Comparison of ENCODE assay signal across 30 mouse cellular contexts in genomic region chr14:29561122-29561834, GRCm38 (mm10).
DNase-seq lines count a peak whose midpoint lies in the region; ATAC-seq and TF ChIP-seq lines count a peak whose summit lies in the region.
"Had no signal": no experiment of that assay in that cellular context is flagged by ENCODE, and none has a peak within 500 bp of the region (broad histone marks: within the 10 kb centered on the region; RNA-seq: fewer than 3 reads in every experiment).

No protein-coding gene starts in this region.

- no peaks in the 10 kb centered on the region for H3K36me3 ChIP-seq in kidney, postnatal 0 days (ENCODE audit: insufficient read depth, low read length)
- no peaks in the 10 kb centered on the region for H3K36me3 ChIP-seq in limb, embryonic 10.5 days
- H3K36me3 ChIP-seq in neural tube, embryonic 14.5 days (ENCODE audit: control insufficient read depth, insufficient read depth, low read length) = no peaks in the 10 kb centered on the region
- H3K36me3 ChIP-seq: embryonic facial prominence, embryonic 13.5 days; forebrain, embryonic 10.5 days; forebrain, embryonic 15.5 days; heart, embryonic 10.5 days; heart, embryonic 15.5 days; limb, embryonic 13.5 days; liver, embryonic 13.5 days had no signal

- no peak overlapping the region for H3K4me3 ChIP-seq in kidney, postnatal 0 days (replicated peaks; ENCODE audit: low read depth, low read length)
- no peak overlapping the region for H3K4me3 ChIP-seq in brown adipose tissue, adult 24 weeks (ENCODE audit: insufficient read depth, low read depth, low read length)
- no peak overlapping the region for H3K4me3 ChIP-seq in limb, embryonic 10.5 days
- no peak overlapping the region for H3K4me3 ChIP-seq in neural tube, embryonic 14.5 days (ENCODE audit: low read depth, low read length)
- H3K4me3 ChIP-seq: embryonic facial prominence, embryonic 13.5 days; forebrain, embryonic 10.5 days; forebrain, embryonic 15.5 days; heart, embryonic 10.5 days; heart, embryonic 15.5 days; limb, embryonic 13.5 days; liver, embryonic 13.5 days had no signal

- H3K27me3 ChIP-seq in kidney, postnatal 0 days (ENCODE audit: insufficient read depth, low read length) = no peaks in the 10 kb centered on the region
- no peaks in the 10 kb centered on the region for H3K27me3 ChIP-seq in limb, embryonic 10.5 days (ENCODE audit: low read depth, poor library complexity, severe bottlenecking)
- no peaks in the 10 kb centered on the region for H3K27me3 ChIP-seq in neural tube, embryonic 14.5 days (ENCODE audit: control insufficient read depth, insufficient read depth, low read length)
- H3K27me3 ChIP-seq: embryonic facial prominence, embryonic 13.5 days; forebrain, embryonic 15.5 days; heart, embryonic 15.5 days; limb, embryonic 13.5 days; liver, embryonic 13.5 days had no signal

- peak; percentile 4 for DNase-seq in kidney, postnatal 0 days (ENCODE audit: low spot score)
- no peak for DNase-seq in kidney, postnatal 4 days
- DNase-seq in limb, embryonic 10.5 days (ENCODE audit: low spot score) = no peak
- DNase-seq in spleen, postnatal 36 days (ENCODE audit: low spot score in 2 of 2) = no peak
- DNase-seq: adrenal gland, adult 8-10 months; B cell, adult 2 months; cerebellum, adult 18-20 months; cerebellum, postnatal 10 days; kidney, adult 8-10 months; kidney, postnatal 10 days; layer of hippocampus, adult 9-11 months; liver, embryonic 13.5 days; lung, adult 18-20 months; lung, postnatal 10 days; midbrain, embryonic 14.5 days; spleen, adult 18-20 months; thymus, adult 18-20 months; thymus, postnatal 25 days had no signal

- no peak for TF ChIP-seq CTCF in kidney, postnatal 0 days (IDR thresholded peaks at IDR 0.05; ENCODE audit: low read depth)

- no peaks in the 10 kb centered on the region for H3K4me1 ChIP-seq in kidney, postnatal 0 days (replicated peaks; ENCODE audit: insufficient read depth, low read length)
- peaks cover 4% of the 10 kb centered on the region; the same call in 1 of the 2 replicates for H3K4me1 ChIP-seq in brown adipose tissue, adult 24 weeks (ENCODE audit: control insufficient read depth, insufficient read depth, insufficient read length, low read length)
- H3K4me1 ChIP-seq in limb, embryonic 10.5 days = peaks cover 22% of the 10 kb centered on the region
- peaks cover 10% of the 10 kb centered on the region for H3K4me1 ChIP-seq in neural tube, embryonic 14.5 days (ENCODE audit: control insufficient read depth, insufficient read depth, low read length)
- H3K4me1 ChIP-seq: embryonic facial prominence, embryonic 13.5 days; heart, embryonic 10.5 days; heart, embryonic 15.5 days; liver, embryonic 13.5 days had no signal

- no peak overlapping the region for H3K9ac ChIP-seq in kidney, postnatal 0 days (ENCODE audit: low read depth, low read length)
- no peak overlapping the region for H3K9ac ChIP-seq in neural tube, embryonic 14.5 days (replicated peaks; ENCODE audit: low read depth, low read length)
- H3K9ac ChIP-seq: embryonic facial prominence, embryonic 13.5 days; forebrain, embryonic 15.5 days; heart, embryonic 15.5 days; limb, embryonic 13.5 days; liver, embryonic 13.5 days had no signal

- no peak overlapping the region for H3K27ac ChIP-seq in kidney, postnatal 0 days
- peak overlapping the region; percentile 85 for H3K27ac ChIP-seq in brown adipose tissue, adult 24 weeks (replicated peaks; ENCODE audit: low read depth, low read length)
- H3K27ac ChIP-seq in limb, embryonic 10.5 days = 0 out of 2 replicates have a peak overlapping the region, but pooled peaks have one; percentile 42
- H3K27ac ChIP-seq in neural tube, embryonic 14.5 days (ENCODE audit: low read depth, low read length) = peak overlapping the region; percentile 41; the same call in 1 of the 2 replicates
- H3K27ac ChIP-seq: embryonic facial prominence, embryonic 13.5 days; forebrain, embryonic 10.5 days; forebrain, embryonic 15.5 days; heart, embryonic 10.5 days; heart, embryonic 15.5 days; limb, embryonic 13.5 days; liver, embryonic 13.5 days; macrophage; stomach, postnatal 0 days had no signal

- H3K4me2 ChIP-seq in kidney, postnatal 0 days (ENCODE audit: low read length) = no peak overlapping the region
- no peak overlapping the region for H3K4me2 ChIP-seq in neural tube, embryonic 14.5 days (ENCODE audit: low read depth, low read length)
- H3K4me2 ChIP-seq: embryonic facial prominence, embryonic 13.5 days; forebrain, embryonic 15.5 days; heart, embryonic 15.5 days; limb, embryonic 13.5 days; liver, embryonic 13.5 days had no signal

- H3K9me3 ChIP-seq in kidney, postnatal 0 days (replicated peaks; ENCODE audit: low read length) = no peaks in the 10 kb centered on the region
- no peaks in the 10 kb centered on the region for H3K9me3 ChIP-seq in limb, embryonic 10.5 days (replicated peaks)
- no peaks in the 10 kb centered on the region for H3K9me3 ChIP-seq in neural tube, embryonic 14.5 days (ENCODE audit: control insufficient read depth, low read length)
- H3K9me3 ChIP-seq: embryonic facial prominence, embryonic 13.5 days; forebrain, embryonic 10.5 days; forebrain, embryonic 15.5 days; heart, embryonic 10.5 days; heart, embryonic 15.5 days; limb, embryonic 13.5 days; liver, embryonic 13.5 days had no signal

- no peak for ATAC-seq in kidney, postnatal 0 days (replicated peaks; ENCODE audit: low FRiP score, low read depth)
- peak; percentile 56; the same call in 1 of the 2 replicates for ATAC-seq in neural tube, embryonic 14.5 days (ENCODE audit: low read depth)
- ATAC-seq in granulocyte monocyte progenitor cell, adult 5-6 weeks (replicated peaks; ENCODE audit: poor library complexity, severe bottlenecking) = no peak
- ATAC-seq: forebrain, embryonic 15.5 days; intestine, embryonic 16.5 days had no signal

- 26% methylated on average over 11 of the region's 11 CpGs for WGBS in kidney, postnatal 0 days
- WGBS in limb, embryonic 10.5 days = 56% methylated on average over 11 of the region's 11 CpGs
- 29% methylated on average over 11 of the region's 11 CpGs for WGBS in neural tube, embryonic 14.5 days
